Mouse (Mus musculus) left cerebral cortex, adult 2 months (tissue): ENCODE results near the gene Rbms1. TPM values are rescaled to one million over a fixed set of nuclear protein-coding genes. Genes with fewer than 3 reads are reported as not detected.
A peak's percentile ranks its signal among the peaks of the same experiment; 100 is the strongest.

Experiments
- DNase-seq, 2 experiments: peaks; one replicate each; pipeline ENCODE4 v3.0.0; 2021 to 2022; ENCODE audit warnings: low spot score in 2 of 2, mixed read lengths in 1 of 2; ENCODE audit errors: extremely low spot score in 1 of 2
- H3K27ac ChIP-seq: fragments of 200-600 bp; 2 replicates; pipeline ENCODE4 v1.8.1; 2022
- H3K4me3 ChIP-seq: fragments of 200-600 bp; 2 replicates; pipeline ENCODE4 v1.8.1; 2022
- CTCF ChIP-seq: fragments of 200-600 bp; IDR thresholded peaks from 2 replicates; pipeline ENCODE4 v1.8.1; 2022; ENCODE audit warnings: antibody characterized with exemption, mild to moderate bottlenecking, moderate library complexity
- intact Hi-C: fragments of 180-260 bp; cut with DNase I; formaldehyde crosslinking; loops from one replicate; pipeline ENCODE4 v1.15.1; 2025
- total RNA-seq, 2 experiments: library from RNA; stranded (reverse); gene quantifications; 2 replicates each; pipeline ENCODE4 v1.2.3; 2021

The Rbms1 gene
- total RNA-seq, 2 experiments from 2014 or later = 19.4 to 20.2 TPM

DNA sequence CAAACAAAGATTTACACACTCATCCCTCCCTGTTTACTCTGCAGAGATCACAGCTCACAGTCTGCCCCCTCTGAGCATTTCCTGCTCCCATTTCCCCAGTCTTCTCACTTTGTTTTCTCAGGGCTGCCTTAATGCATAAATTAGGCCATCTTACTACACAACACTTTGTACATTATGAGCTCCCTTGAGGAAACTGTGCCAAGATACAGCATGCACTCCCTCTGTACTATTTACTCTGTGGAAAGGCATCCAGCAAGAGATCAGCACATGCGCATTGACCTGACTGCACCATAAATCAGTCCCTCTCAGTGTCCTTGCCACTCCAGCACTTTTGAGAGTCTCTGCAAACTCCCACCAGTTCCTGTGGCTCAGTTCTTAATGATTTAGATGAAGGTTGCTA is 70.0 kb downstream of the Rbms1 start:
- Histone ChIP-seq H3K4me3 (no peak overlapping the region), H3K27ac (no peak overlapping the region)
- intact Hi-C loops = no loop called here
- TF ChIP-seq CTCF = no peak
- no peak for DNase-seq

DNA sequence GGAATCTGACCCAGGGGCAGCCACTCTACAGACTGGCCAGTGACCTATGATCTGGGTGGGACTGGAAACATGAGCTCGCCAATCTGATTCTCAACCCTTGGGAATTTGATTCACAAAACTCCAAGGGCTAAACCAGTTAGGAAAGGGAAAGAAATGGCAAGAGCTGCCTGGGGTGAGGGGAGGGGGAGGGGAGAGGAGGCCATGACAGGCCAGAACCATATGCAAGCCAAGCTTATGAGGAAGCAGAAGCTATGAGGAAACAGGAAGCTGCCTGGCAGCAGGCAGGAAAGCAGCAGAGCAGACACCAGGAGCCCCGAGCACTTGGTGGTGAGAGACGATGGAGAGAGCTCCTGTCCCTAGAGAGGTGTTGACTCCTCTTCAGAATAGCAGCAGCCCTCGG is 79.1 kb downstream of the Rbms1 start:
- TF ChIP-seq CTCF = no peak
- Histone ChIP-seq H3K4me3 (no peak overlapping the region), H3K27ac (no peak overlapping the region)
- intact Hi-C loops = no loop called here
- no peak for DNase-seq

DNA sequence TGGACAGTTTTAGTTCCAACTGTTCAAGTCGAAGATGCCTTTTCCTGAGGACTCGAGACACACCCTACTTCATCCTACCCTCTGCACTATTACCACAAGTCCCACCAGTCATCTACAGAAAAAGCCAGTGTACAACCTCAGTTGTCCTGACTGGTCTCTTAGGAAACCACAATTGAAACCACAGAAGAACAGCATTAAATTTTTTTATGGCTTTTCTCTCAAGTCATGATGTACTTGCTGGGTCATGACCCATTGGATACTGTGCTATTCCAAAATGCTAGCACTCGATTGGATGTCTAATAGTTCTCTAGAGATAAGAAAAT is 80.0 kb downstream of the Rbms1 start:
- intact Hi-C loops = no loop called here
- Histone ChIP-seq H3K27ac (no peak overlapping the region), H3K4me3 (no peak overlapping the region)
- no peak for TF ChIP-seq CTCF
- no peak for DNase-seq

DNA sequence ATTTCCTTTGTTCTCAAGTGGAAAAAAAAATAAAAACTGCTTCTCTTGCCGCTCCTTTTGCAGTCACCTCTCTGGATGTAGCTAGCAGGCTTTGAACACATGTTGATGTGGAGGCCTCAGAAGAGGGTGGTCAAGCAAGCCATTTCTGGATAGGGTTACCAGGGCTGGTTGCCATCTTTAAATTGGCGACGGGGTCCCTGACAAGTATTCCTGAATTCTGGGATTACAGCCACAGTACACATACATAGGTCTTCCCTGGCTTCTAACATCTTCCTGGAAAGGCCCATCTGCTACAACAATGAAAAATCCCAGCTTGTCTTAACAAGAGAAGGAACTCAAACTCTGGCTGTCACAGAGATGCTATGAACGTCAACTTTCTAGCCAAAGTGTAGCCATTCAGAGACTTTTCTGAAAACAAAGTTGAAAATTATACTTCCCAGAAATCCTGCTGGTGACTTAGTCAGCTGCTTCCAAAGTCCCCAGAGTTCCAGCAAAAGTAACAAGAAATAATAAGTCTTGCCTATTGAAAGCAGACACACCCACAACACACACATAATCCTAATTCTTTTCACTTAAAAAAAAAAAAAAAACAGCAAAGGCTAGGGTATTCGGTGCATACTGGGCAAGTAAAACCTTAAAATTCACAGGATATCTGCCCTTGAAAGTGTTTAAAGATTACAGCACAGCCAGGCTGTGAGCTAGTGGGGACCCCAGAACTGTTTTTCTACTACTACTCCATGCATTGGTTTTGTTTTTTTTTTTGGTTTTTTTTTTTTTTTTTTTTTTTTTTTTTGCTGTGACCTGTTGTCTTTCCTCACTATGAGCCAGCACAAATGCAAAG is 80.6 kb downstream of the Rbms1 start:
- no peak for TF ChIP-seq CTCF
- intact Hi-C loops = no loop called here
- DNase-seq = no peak
- Histone ChIP-seq H3K27ac (no peak overlapping the region), H3K4me3 (no peak overlapping the region)

DNA sequence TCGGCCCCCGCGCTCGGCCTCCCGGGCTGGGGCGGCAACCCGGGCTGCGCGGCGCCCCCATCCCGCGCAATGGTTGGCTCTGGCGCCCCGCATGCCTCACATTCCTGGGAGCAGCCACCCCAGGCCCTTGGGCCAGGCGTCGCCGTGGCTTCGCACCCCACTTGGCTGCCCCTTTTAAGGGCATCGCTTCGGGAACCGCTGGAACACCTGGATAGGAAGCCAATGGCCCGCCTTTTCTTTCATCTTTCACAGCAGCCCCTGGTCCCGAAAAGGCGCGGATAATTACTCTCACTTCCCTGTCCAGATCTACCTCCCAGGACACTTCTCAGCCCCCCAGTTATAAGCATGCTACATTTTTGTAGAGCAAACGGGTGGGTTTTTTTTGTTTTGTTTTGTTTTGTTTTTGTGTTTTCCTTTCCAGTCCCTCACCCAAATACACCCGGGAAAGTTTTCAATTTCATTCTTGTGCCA is 81.4 kb downstream of the Rbms1 start:
- intact Hi-C loops = no loop called here
- peak overlapping the region; percentile 80 for H3K27ac ChIP-seq

DNA sequence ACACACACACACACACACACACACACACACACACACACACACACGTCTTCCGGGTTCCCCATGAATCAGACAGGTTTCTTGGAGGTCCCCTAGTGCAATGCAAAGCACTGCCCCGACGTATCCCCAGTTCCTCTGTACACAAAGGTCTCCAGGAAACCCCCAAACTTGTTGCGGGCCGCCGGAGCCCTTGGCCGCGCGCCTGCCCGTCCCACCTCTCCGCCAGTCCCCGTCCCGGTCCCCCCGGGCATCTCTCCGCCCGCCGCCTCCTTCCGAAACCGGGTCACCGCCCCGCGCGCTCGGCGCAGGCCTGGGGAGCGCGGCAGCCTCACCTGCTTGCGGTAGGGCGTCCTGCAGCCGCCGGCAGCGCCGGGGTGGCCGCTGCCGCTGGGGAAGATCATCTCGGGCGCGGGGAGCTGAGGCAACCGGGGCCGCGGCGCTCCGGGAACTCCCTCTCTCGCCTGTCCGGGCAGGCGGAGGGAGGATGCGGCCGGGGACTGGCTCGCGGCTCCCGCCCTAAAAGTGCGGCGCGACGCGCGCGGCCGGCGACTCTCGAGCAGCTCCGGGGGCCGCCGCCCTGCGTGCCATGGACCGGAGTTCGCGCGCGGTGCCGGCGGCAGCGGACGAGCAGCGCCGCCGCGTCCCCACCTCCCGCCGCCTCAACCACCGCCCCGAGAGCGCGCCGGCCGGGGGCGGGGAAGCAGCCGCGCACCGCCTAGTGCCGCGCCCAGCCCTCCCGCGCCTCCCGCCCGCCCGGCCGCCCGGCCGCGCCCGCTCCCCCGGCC is 82.0 kb downstream of the Rbms1 start:
- TF ChIP-seq CTCF = no peak
- intact Hi-C loops = no loop called here
- peak overlapping the region; percentile 79 for H3K27ac ChIP-seq
- H3K4me3 ChIP-seq = peak overlapping the region; percentile 86
- DNase-seq = peak; percentile 64 to 65

More for the DNA sequence above, 81.4 kb downstream of the Rbms1 start:
- peak overlapping the region; percentile 55 for H3K4me3 ChIP-seq
- no peak for DNase-seq
- TF ChIP-seq CTCF = no peak

DNA sequence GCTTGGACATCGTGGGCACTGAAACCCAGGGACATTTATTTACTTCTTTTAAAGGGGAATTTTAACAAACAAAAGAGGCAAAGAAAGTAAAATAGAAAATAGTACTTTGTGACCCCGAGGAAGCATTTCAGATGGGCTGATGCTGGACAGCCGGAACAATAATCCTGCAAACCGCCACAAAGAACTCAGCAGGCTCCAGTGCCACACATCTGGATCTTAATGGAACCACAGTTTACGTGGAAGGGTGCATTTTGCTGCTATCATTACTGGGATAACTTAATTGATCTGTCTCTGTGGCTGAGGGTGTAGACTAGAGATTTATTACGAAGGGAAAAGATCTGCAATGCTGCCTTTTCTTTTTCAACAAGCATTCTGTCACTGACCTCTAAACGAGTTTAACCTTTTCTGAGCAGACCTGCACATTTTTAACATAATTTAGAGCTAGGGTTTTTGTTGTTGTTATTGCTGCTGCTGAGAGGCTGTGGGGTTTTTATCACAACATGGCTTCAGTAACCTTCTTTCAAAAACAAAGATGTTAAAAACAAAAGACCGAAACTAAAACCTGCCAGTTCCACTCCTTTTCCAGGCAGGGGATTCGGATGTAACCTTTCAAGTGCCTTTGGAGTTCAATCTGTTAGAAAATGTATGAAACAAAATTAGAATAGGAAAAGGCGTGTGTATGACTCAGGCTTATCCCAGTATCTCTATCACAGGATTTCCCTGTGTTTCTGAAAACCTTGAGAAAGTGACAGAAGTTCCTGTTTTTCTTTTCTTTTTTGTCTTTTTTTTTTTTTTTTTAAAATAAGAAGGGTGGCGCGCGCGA is 82.8 kb downstream of the Rbms1 start:
- intact Hi-C loops = no loop called here
- Histone ChIP-seq H3K4me3 (peak overlapping the region; percentile 86), H3K27ac (no peak overlapping the region)
- no peak for DNase-seq
- TF ChIP-seq CTCF = no peak

DNA sequence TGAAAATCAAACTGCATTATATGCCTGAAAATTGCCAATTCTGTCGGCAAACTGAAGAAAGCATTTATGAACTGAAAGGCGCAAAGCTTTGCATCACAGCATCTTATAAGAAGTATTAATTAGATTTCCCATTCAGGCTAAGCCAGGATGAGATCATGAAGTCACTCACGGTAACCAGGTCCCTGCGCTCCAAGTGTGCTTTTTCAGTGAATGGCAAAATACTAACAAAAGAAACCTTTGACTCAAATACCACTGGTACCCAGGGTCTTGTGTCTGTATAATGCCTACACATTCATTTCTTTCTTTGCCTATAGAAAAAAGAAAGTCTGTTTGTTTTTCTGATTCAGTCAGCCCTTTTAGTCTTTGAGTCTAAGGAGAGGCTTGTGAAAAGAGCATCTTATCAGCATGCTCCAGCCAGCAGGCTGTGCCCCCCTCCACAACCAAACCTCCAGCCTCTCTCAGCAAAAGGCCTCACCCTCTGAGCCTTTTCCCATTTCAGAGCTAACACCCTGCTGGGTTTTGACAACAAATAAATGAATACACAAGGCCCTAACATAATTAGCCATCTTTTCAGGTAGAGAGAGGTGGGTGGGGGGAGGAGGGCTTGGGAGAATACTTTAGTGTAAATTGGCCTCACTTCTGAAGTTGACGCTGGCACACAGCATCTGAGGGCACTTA is 83.7 kb downstream of the Rbms1 start:
- Histone ChIP-seq H3K27ac (no peak overlapping the region), H3K4me3 (no peak overlapping the region)
- no peak for TF ChIP-seq CTCF
- intact Hi-C loops = no loop called here
- no peak for DNase-seq

DNA sequence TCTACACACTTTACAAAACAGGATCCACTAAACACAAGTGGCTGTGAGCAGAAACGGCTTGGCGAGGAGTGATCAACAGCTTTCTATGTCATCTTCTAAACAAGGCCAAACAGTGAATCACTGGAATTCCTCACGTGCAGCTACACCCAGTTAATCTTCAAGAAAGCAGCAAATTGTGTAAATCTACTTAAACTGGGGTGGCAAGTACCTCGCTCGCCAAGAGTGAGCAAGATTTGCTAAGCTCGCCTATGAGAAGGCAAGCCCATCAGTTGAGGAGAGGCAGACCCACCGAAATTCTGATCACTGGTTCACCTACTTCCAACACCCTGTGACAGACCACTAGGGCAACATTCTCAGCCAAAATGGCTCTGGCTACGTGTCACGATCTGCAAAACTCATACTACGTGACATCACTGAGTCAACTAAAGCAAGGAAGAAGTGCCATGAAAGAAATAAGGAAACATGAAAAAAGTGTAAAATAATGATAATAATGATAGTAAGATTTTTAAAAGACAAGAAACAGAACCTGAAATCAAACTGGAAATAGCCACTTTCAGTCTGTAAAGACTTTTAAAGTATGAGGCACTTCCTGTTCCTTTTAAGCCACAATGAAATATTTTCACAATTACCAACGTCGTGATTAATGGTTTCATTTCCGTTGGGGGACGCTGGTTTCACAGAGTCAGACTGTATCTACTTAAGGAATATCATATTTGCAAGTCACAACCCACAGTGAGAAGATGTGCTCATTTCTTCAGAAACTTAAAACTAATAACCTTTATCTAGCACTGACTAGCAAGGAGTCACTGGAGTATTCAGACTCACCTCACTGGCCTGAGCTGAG is 85.2 kb downstream of the Rbms1 start:
- DNase-seq = no peak
- no peak for TF ChIP-seq CTCF
- Histone ChIP-seq H3K27ac (no peak overlapping the region), H3K4me3 (no peak overlapping the region)
- intact Hi-C loops = no loop called here

DNA sequence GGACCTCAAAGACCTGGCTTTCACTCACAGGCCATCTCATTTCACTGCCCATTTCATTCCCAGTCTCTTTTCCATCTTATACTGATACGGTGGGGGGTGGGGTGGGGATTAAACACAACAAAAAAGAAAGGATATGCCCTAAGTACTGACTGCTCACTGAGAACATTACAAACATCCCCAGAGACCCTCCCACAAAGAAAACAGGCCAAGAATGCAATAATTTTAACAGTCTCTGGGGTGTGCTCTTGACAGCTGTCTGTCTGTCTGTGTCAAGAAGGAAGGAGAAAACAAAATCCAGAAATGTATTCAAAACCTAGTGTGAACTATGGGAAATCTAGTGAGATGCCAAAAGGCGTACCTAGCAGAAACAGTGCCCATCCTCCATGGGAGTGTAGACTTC is 86.1 kb downstream of the Rbms1 start:
- Histone ChIP-seq H3K4me3 (no peak overlapping the region), H3K27ac (no peak overlapping the region)
- intact Hi-C loops = no loop called here
- TF ChIP-seq CTCF = no peak
- no peak for DNase-seq
